Mouse (Mus musculus) liver, embryonic 13.5 days (tissue): ENCODE data around the gene A930002H24Rik. TPM values are rescaled to one million over a fixed set of nuclear protein-coding genes. Genes with fewer than 3 reads are reported as not detected.

ENCODE experiments used
- ATAC-seq: fragments of 200-750 bp; cut with Nextera tagmentation; 2 replicates; pipeline ENCODE4 v1.8.0; 2017; ENCODE audit warnings: low read depth, mild to moderate bottlenecking, moderate number of reproducible peaks, moderate library complexity
- DNase-seq: peaks from one replicate; pipeline ENCODE4 v3.0.0; 2022
- H3K27ac ChIP-seq: fragments of 300-500 bp; sonication (generic); 2 replicates; pipeline ENCODE4 v1.5.1; 2015; ENCODE audit warnings: moderate library complexity, mild to moderate bottlenecking, inconsistent platforms
- H3K27me3 ChIP-seq: fragments of 300-500 bp; sonication (generic); 2 replicates; pipeline ENCODE4 v1.6.1; 2015; ENCODE audit warnings: mild to moderate bottlenecking, inconsistent platforms
- H3K36me3 ChIP-seq: fragments of 300-500 bp; sonication (generic); 2 replicates; pipeline ENCODE4 v1.6.1; 2015; ENCODE audit warnings: mild to moderate bottlenecking, inconsistent platforms
- H3K4me1 ChIP-seq: fragments of 300-500 bp; sonication (generic); replicated peaks from 2 replicates; pipeline ENCODE4 v1.6.1; 2015; ENCODE audit warnings: inconsistent platforms
- H3K4me2 ChIP-seq: fragments of 300-500 bp; sonication (generic); 2 replicates; pipeline ENCODE4 v1.6.1; 2015; ENCODE audit warnings: inconsistent platforms, mild to moderate bottlenecking, moderate library complexity
- H3K4me3 ChIP-seq: fragments of 300-500 bp; sonication (generic); replicated peaks from 2 replicates; pipeline ENCODE4 v1.5.1; 2015; ENCODE audit warnings: mild to moderate bottlenecking, inconsistent platforms
- H3K9ac ChIP-seq: fragments of 300-500 bp; sonication (generic); 2 replicates; pipeline ENCODE4 v1.6.1; 2015; ENCODE audit warnings: mild to moderate bottlenecking, inconsistent platforms
- H3K9me3 ChIP-seq: fragments of 300-500 bp; sonication (generic); replicated peaks from 2 replicates; pipeline ENCODE4 v1.6.1; 2016; ENCODE audit warnings: inconsistent platforms
- WGBS: fragments of 180-500 bp; shearing (Covaris S2); methylation state at CpG from one replicate; pipeline ENCODE4 v1.1.7; 2015; ENCODE audit not compliant: insufficient replicate concordance; 5-methylcytosine and 5-hydroxymethylcytosine counted together
- polyA plus RNA-seq: library from polyadenylated mRNA; unstranded; fragments of >200 nt; fragmentation: Nextera tagmentation; extraction: Ambion mirVana; gene quantifications from 2 replicates; pipeline ENCODE4 v1.2.1, GENCODE M21; 2015

A930002H24Rik gene
- polyA plus RNA-seq, 1 experiment from 2014 or later: 0.67 TPM

- Histone ChIP-seq H3K4me3 (no peak overlapping the region), H3K36me3 (no peaks in the 10 kb centered on the region), H3K4me1 (no peaks in the 10 kb centered on the region), H3K9me3 (no peaks in the 10 kb centered on the region), H3K4me2 (no peak overlapping the region), H3K27ac (no peak overlapping the region), H3K27me3 (no peaks in the 10 kb centered on the region), H3K9ac (no peak overlapping the region)
- ATAC-seq: no peak
- no peak for DNase-seq
- 32% methylated on average over 4 of the region's 4 CpGs for WGBS
Observed at GRCm38 (mm10) chr17:63831550-63831949, 32.0 kb downstream of the A930002H24Rik start.

GRCm38 (mm10) chr17:63828561-63829332, 34.8 kb downstream of the A930002H24Rik start:
- Histone ChIP-seq H3K9me3 (no peaks in the 10 kb centered on the region), H3K4me2 (no peak overlapping the region), H3K27me3 (no peaks in the 10 kb centered on the region), H3K4me3 (no peak overlapping the region), H3K9ac (no peak overlapping the region), H3K4me1 (no peaks in the 10 kb centered on the region), H3K27ac (no peak overlapping the region), H3K36me3 (no peaks in the 10 kb centered on the region)
- ATAC-seq: no peak
- no peak for DNase-seq
- 41% methylated on average over 5 of the region's 5 CpGs for WGBS

- Histone ChIP-seq H3K4me3 (no peak overlapping the region), H3K27ac (no peak overlapping the region), H3K9me3 (no peaks in the 10 kb centered on the region), H3K9ac (no peak overlapping the region), H3K36me3 (no peaks in the 10 kb centered on the region), H3K27me3 (no peaks in the 10 kb centered on the region), H3K4me2 (no peak overlapping the region), H3K4me1 (no peaks in the 10 kb centered on the region)
- ATAC-seq (no peak), DNase-seq (no peak)
- 21% methylated on average over 7 of the region's 7 CpGs for WGBS
Observed at GRCm38 (mm10) chr17:63826767-63827166, 36.8 kb downstream of the A930002H24Rik start.

- Histone ChIP-seq H3K4me1 (no peaks in the 10 kb centered on the region), H3K9ac (no peak overlapping the region), H3K27me3 (no peaks in the 10 kb centered on the region), H3K4me2 (no peak overlapping the region), H3K4me3 (no peak overlapping the region), H3K36me3 (no peaks in the 10 kb centered on the region), H3K9me3 (no peaks in the 10 kb centered on the region), H3K27ac (no peak overlapping the region)
- DNase-seq (no peak), ATAC-seq (no peak)
- 71% methylated on average over 8 of the region's 8 CpGs for WGBS
Observed at GRCm38 (mm10) chr17:63826196-63826595, 37.4 kb downstream of the A930002H24Rik start.

GRCm38 (mm10) chr17:63824141-63824540, 39.5 kb downstream of the A930002H24Rik start:
- DNase-seq (no peak), ATAC-seq (no peak)
- no peaks in the 10 kb centered on the region for H3K36me3 ChIP-seq
- WGBS: 64% methylated on average over 4 of the region's 4 CpGs
- no peaks in the 10 kb centered on the region for H3K27me3 ChIP-seq
- no peaks in the 10 kb centered on the region for H3K4me1 ChIP-seq
- H3K9me3 ChIP-seq: no peaks in the 10 kb centered on the region
- H3K9ac ChIP-seq: no peak overlapping the region
- no peak overlapping the region for H3K4me2 ChIP-seq
- no peak overlapping the region for H3K4me3 ChIP-seq
- no peak overlapping the region for H3K27ac ChIP-seq

GRCm38 (mm10) chr17:63818444-63819027, 45.1 kb downstream of the A930002H24Rik start:
- 12% methylated on average over 10 of the region's 10 CpGs for WGBS
- H3K9me3 ChIP-seq: no peaks in the 10 kb centered on the region
- H3K4me2 ChIP-seq: peak overlapping the region; percentile 34; the same call in 1 of the 2 replicates
- peaks cover 8% of the 10 kb centered on the region for H3K4me1 ChIP-seq
- peak; percentile 73; the same call in 1 of the 2 replicates for ATAC-seq
- H3K9ac ChIP-seq: no peak overlapping the region
- no peak overlapping the region for H3K4me3 ChIP-seq
- DNase-seq: no peak
- H3K27ac ChIP-seq: no peak overlapping the region
- H3K27me3 ChIP-seq: no peaks in the 10 kb centered on the region
- H3K36me3 ChIP-seq: no peaks in the 10 kb centered on the region

- no peak for ATAC-seq
- Histone ChIP-seq H3K9me3 (no peaks in the 10 kb centered on the region), H3K36me3 (no peaks in the 10 kb centered on the region), H3K27ac (no peak overlapping the region), H3K4me3 (no peak overlapping the region), H3K4me2 (no peak overlapping the region), H3K4me1 (peaks cover 5% of the 10 kb centered on the region), H3K27me3 (no peaks in the 10 kb centered on the region), H3K9ac (no peak overlapping the region)
- DNase-seq: no peak
- 71% methylated on average over 6 of the region's 6 CpGs for WGBS
Observed at GRCm38 (mm10) chr17:63813552-63813951, 50.0 kb downstream of the A930002H24Rik start.

Other genes with a start within 250 kb of the A930002H24Rik start
- gene Fer, start 729 bp downstream of the A930002H24Rik start, polyA plus RNA-seq: 9.3 and 12.4 TPM in 2 replicates